Mouse (Mus musculus): ENCODE data around the gene Cog6. TPM values are rescaled to one million over a fixed set of nuclear protein-coding genes. Genes with fewer than 3 reads are reported as not detected.

The Cog6 gene
- polyA plus RNA-seq, 1 experiment from 2014 or later, result 13.0 TPM

DNA sequence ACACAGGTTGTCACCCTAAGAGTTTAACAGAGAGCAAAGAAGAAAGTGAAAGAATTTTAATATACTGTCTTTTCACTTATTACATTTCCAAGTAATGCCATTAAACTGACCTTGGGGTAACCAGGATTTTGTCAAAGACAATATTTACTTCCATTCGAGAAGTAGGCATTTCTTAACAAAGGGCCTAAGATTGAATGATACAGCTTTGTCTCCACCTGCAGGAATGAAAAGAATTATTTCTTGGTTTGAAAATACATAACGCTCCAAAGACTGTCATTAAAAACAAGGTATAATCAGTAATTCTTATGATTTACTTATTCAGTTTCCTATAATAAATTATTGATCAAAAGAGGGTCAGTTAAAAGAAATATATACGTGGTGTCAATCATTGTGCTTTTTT lies 55.4 kb downstream of the Cog6 start:
- Histone ChIP-seq H3K4me2 (ENCODE audit: low read depth, low read length) (no peak overlapping the region), H3K4me1 (ENCODE audit: control insufficient read depth, low read depth, low read length) (no peaks in the 10 kb centered on the region), H3K9me3 (replicated peaks; ENCODE audit: control insufficient read depth, low read length) (no peaks in the 10 kb centered on the region), H3K4me3 (ENCODE audit: low read depth, low read length) (no peak overlapping the region), H3K27me3 (ENCODE audit: control insufficient read depth, insufficient read depth, low read depth, low read length) (no peaks in the 10 kb centered on the region), H3K36me3 (ENCODE audit: control insufficient read depth, insufficient read depth) (no peaks in the 10 kb centered on the region), H3K27ac (ENCODE audit: low read length) (no peak overlapping the region), H3K9ac (ENCODE audit: low read depth, low read length) (no peak overlapping the region)
- whole genome bisulfite sequencing (ENCODE audit: insufficient replicate concordance), result 61% methylated on average over 3 of the region's 3 CpGs
- no peak for ATAC-seq (ENCODE audit: low read depth)

DNA sequence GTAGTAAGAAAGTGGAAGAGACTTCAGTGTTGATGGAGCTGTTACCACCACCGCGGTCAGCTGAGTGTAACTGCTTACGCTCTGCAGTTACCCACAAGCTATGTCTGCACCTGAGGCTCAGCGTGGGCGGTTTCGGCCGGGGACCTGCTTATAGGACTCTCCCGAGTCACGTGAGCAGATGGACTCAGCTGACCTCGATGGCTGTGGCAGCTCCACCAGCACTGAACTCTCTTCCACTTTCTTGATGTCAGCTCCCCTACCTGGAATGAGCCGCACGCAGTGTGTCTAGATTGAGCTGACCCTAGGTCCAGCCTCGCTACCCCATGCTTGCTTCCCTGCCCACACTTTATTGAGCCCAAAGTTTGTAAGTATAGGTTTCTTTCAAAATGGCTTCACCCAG lies 56.1 kb downstream of the Cog6 start:
- Histone ChIP-seq H3K4me3 (ENCODE audit: low read depth, low read length) (no peak overlapping the region), H3K4me2 (ENCODE audit: low read depth, low read length) (no peak overlapping the region), H3K9me3 (replicated peaks; ENCODE audit: control insufficient read depth, low read length) (no peaks in the 10 kb centered on the region), H3K36me3 (ENCODE audit: control insufficient read depth, insufficient read depth) (no peaks in the 10 kb centered on the region), H3K9ac (ENCODE audit: low read depth, low read length) (no peak overlapping the region), H3K27me3 (ENCODE audit: control insufficient read depth, insufficient read depth, low read depth, low read length) (no peaks in the 10 kb centered on the region), H3K4me1 (ENCODE audit: control insufficient read depth, low read depth, low read length) (no peaks in the 10 kb centered on the region), H3K27ac (ENCODE audit: low read length) (no peak overlapping the region)
- no peak for ATAC-seq (ENCODE audit: low read depth)
- WGBS (ENCODE audit: insufficient replicate concordance), result 76% methylated on average over 13 of the region's 13 CpGs

GRCm38 (mm10) chr3:52958444-52959120 lies 58.5 kb downstream of the Cog6 start:
- Histone ChIP-seq H3K4me1 (ENCODE audit: control insufficient read depth, low read depth, low read length) (no peaks in the 10 kb centered on the region), H3K9me3 (replicated peaks; ENCODE audit: control insufficient read depth, low read length) (no peaks in the 10 kb centered on the region), H3K4me2 (ENCODE audit: low read depth, low read length) (no peak overlapping the region), H3K27ac (ENCODE audit: low read length) (no peak overlapping the region), H3K9ac (ENCODE audit: low read depth, low read length) (no peak overlapping the region), H3K36me3 (ENCODE audit: control insufficient read depth, insufficient read depth) (no peaks in the 10 kb centered on the region), H3K4me3 (ENCODE audit: low read depth, low read length) (no peak overlapping the region), H3K27me3 (ENCODE audit: control insufficient read depth, insufficient read depth, low read depth, low read length) (no peaks in the 10 kb centered on the region)
- 73% methylated on average over 10 of the region's 10 CpGs for WGBS (ENCODE audit: insufficient replicate concordance)
- ATAC-seq (ENCODE audit: low read depth), result no peak

DNA sequence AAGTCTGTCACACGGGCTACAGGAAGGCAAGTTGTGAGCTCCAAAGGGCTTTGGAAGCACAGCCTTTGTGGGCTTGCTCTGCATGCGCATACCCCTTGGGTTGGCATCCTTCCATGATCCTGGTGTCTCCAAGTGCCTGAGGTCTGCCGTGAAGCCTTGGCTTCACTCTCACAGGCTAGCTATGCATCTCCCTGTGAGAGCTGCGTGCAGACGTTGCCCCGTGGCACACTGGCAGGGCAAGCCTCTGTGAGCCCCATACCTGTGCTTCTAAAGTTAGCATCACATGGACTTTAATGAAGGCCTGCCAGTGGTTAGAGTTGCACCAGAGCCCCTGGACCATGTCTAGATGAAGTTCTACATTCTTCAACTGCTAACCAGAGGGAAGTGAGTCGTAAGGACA lies 59.2 kb downstream of the Cog6 start:
- WGBS (ENCODE audit: insufficient replicate concordance), result 75% methylated on average over 7 of the region's 7 CpGs
- no peaks in the 10 kb centered on the region for H3K36me3 ChIP-seq (ENCODE audit: control insufficient read depth, insufficient read depth)
- no peak for ATAC-seq (ENCODE audit: low read depth)
- H3K4me1 ChIP-seq (ENCODE audit: control insufficient read depth, low read depth, low read length), result no peaks in the 10 kb centered on the region
- no peak overlapping the region for H3K27ac ChIP-seq (ENCODE audit: low read length)
- no peak overlapping the region for H3K4me3 ChIP-seq (ENCODE audit: low read depth, low read length)
- no peak overlapping the region for H3K4me2 ChIP-seq (ENCODE audit: low read depth, low read length)
- no peak overlapping the region for H3K9ac ChIP-seq (ENCODE audit: low read depth, low read length)
- no peaks in the 10 kb centered on the region for H3K9me3 ChIP-seq (replicated peaks; ENCODE audit: control insufficient read depth, low read length)
- no peaks in the 10 kb centered on the region for H3K27me3 ChIP-seq (ENCODE audit: control insufficient read depth, insufficient read depth, low read depth, low read length)

DNA sequence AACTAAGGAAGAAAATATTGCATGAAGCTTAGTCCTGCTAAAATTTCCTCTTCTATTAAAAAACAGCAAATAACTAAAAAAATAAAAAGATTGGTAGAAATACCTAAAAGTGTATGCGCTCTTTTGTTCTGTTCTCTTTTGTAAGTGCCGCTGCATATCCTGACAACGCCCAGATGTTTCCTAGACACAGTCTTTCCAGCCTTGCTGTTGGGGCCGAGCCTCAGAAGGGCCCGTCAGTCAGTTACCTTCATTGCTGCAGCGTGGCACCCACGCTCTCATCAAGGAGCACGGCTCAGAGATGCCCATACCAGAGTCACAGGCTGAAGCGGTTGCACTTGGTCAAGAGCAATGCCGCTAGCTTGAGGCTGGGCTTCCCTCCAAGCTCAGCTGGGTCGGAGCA lies 60.8 kb downstream of the Cog6 start:
- H3K9ac ChIP-seq (ENCODE audit: low read depth, low read length), result no peak overlapping the region
- WGBS (ENCODE audit: insufficient replicate concordance), result 43% methylated on average over 11 of the region's 11 CpGs
- no peak overlapping the region for H3K4me2 ChIP-seq (ENCODE audit: low read depth, low read length)
- no peak overlapping the region for H3K27ac ChIP-seq (ENCODE audit: low read length)
- no peaks in the 10 kb centered on the region for H3K36me3 ChIP-seq (ENCODE audit: control insufficient read depth, insufficient read depth)
- ATAC-seq (ENCODE audit: low read depth), result no peak
- H3K9me3 ChIP-seq (replicated peaks; ENCODE audit: control insufficient read depth, low read length), result no peaks in the 10 kb centered on the region
- H3K4me1 ChIP-seq (ENCODE audit: control insufficient read depth, low read depth, low read length), result no peaks in the 10 kb centered on the region
- no peaks in the 10 kb centered on the region for H3K27me3 ChIP-seq (ENCODE audit: control insufficient read depth, insufficient read depth, low read depth, low read length)
- no peak overlapping the region for H3K4me3 ChIP-seq (ENCODE audit: low read depth, low read length)

DNA sequence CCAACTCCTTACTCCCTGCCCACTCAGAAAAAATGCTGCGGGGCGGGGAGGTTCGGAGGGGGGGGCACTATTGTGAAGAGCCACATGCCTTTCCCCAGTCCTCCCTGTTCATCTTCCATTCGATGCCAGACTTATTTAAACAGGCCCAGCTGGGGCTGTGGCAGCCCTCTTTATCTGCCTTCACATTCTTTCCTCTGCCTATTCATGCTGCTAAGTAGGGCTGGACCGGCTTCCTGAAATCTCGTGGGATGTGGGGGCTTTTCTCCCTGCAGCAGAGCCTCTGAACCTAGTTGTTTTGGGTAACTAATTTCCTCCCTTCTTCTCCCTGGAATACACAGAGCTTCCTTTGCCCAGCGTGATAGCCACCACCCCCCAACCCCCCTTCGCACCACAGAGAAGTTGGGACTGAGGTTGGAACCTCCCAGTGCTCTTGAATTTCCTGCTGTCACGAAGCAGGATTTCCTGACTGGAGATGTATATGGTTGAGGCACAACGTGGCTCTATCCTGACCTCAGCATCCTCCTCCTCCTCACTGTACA lies 61.5 kb downstream of the Cog6 start:
- Histone ChIP-seq H3K9me3 (replicated peaks; ENCODE audit: control insufficient read depth, low read length) (no peaks in the 10 kb centered on the region), H3K27ac (ENCODE audit: low read length) (no peak overlapping the region), H3K4me1 (ENCODE audit: control insufficient read depth, low read depth, low read length) (no peaks in the 10 kb centered on the region), H3K9ac (ENCODE audit: low read depth, low read length) (no peak overlapping the region), H3K36me3 (ENCODE audit: control insufficient read depth, insufficient read depth) (no peaks in the 10 kb centered on the region), H3K4me3 (ENCODE audit: low read depth, low read length) (no peak overlapping the region), H3K27me3 (ENCODE audit: control insufficient read depth, insufficient read depth, low read depth, low read length) (no peaks in the 10 kb centered on the region), H3K4me2 (ENCODE audit: low read depth, low read length) (no peak overlapping the region)
- ATAC-seq (ENCODE audit: low read depth), result peak; percentile 67
- WGBS (ENCODE audit: insufficient replicate concordance), result 9% methylated on average over 10 of the region's 10 CpGs

DNA sequence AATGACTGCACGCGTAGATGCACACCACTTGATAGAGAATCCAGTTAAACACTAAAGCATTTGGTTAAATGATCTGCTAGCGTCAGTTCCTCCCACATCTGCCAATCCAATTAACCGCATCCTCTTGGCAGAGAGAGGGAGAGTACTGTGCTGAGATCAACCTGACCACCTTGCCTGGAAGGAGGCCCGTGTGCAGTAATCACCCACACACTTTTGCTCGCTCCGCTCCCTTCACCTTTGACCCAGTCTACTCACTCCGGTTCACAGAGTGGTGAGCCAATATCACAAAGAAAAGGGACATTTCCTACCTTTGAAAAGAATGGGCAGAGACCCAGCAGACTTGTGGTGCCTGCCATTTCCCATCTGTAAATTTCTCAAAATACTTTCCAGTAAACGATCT lies 62.4 kb downstream of the Cog6 start:
- H3K4me2 ChIP-seq (ENCODE audit: low read depth, low read length), result no peak overlapping the region
- H3K4me3 ChIP-seq (ENCODE audit: low read depth, low read length), result no peak overlapping the region
- no peaks in the 10 kb centered on the region for H3K4me1 ChIP-seq (ENCODE audit: control insufficient read depth, low read depth, low read length)
- no peak overlapping the region for H3K9ac ChIP-seq (ENCODE audit: low read depth, low read length)
- ATAC-seq (ENCODE audit: low read depth), result no peak
- H3K36me3 ChIP-seq (ENCODE audit: control insufficient read depth, insufficient read depth), result no peaks in the 10 kb centered on the region
- no peak overlapping the region for H3K27ac ChIP-seq (ENCODE audit: low read length)
- no peaks in the 10 kb centered on the region for H3K27me3 ChIP-seq (ENCODE audit: control insufficient read depth, insufficient read depth, low read depth, low read length)
- H3K9me3 ChIP-seq (replicated peaks; ENCODE audit: control insufficient read depth, low read length), result no peaks in the 10 kb centered on the region
- WGBS (ENCODE audit: insufficient replicate concordance), result 39% methylated on average over 9 of the region's 9 CpGs

DNA sequence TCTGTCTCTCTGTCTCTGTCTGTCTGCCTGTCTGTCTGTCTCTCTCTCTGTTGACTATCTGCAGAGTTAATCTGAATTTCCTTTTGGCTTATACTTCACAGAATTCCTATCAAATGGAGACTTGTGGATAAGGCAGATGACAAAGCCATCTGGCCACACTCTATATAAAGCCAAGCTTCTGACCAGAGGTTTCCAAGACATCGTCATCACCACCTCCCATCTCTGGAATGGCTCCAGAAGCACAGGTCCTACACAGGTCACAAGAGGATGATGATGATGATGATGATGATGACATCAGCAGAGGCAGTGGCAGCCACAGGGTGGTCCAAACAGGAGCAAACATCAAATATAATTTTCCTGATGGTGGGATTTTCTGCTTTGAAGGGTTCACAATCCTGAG lies 63.2 kb downstream of the Cog6 start:
- H3K4me1 ChIP-seq (ENCODE audit: control insufficient read depth, low read depth, low read length), result no peaks in the 10 kb centered on the region

GRCm38 (mm10) chr3:52948824-52949223 lies 68.2 kb downstream of the Cog6 start:
- H3K4me2 ChIP-seq (ENCODE audit: low read depth, low read length), result no peak overlapping the region
- H3K27ac ChIP-seq (ENCODE audit: low read length), result no peak overlapping the region
- no peaks in the 10 kb centered on the region for H3K27me3 ChIP-seq (ENCODE audit: control insufficient read depth, insufficient read depth, low read depth, low read length)
- WGBS (ENCODE audit: insufficient replicate concordance), result 73% methylated on average over 5 of the region's 5 CpGs
- H3K9me3 ChIP-seq (replicated peaks; ENCODE audit: control insufficient read depth, low read length), result no peaks in the 10 kb centered on the region
- no peak for ATAC-seq (ENCODE audit: low read depth)
- H3K9ac ChIP-seq (ENCODE audit: low read depth, low read length), result no peak overlapping the region
- H3K4me1 ChIP-seq (ENCODE audit: control insufficient read depth, low read depth, low read length), result no peaks in the 10 kb centered on the region
- H3K36me3 ChIP-seq (ENCODE audit: control insufficient read depth, insufficient read depth), result no peaks in the 10 kb centered on the region
- no peak overlapping the region for H3K4me3 ChIP-seq (ENCODE audit: low read depth, low read length)

More for the DNA sequence above, 63.2 kb downstream of the Cog6 start:
- Histone ChIP-seq H3K9ac (ENCODE audit: low read depth, low read length) (no peak overlapping the region), H3K27ac (ENCODE audit: low read length) (no peak overlapping the region), H3K36me3 (ENCODE audit: control insufficient read depth, insufficient read depth) (no peaks in the 10 kb centered on the region), H3K4me2 (ENCODE audit: low read depth, low read length) (no peak overlapping the region), H3K9me3 (replicated peaks; ENCODE audit: control insufficient read depth, low read length) (no peaks in the 10 kb centered on the region), H3K27me3 (ENCODE audit: control insufficient read depth, insufficient read depth, low read depth, low read length) (no peaks in the 10 kb centered on the region), H3K4me3 (ENCODE audit: low read depth, low read length) (no peak overlapping the region)
- 79% methylated on average over 1 of the region's 1 CpGs for WGBS (ENCODE audit: insufficient replicate concordance)
- ATAC-seq (ENCODE audit: low read depth), result no peak

Measured in liver, embryonic 16.5 days (tissue).